Mouse (Mus musculus) right cerebral cortex, postnatal 10 days (tissue): ENCODE data around the gene Stk10.
"Not testable (repeated sequence)": the region's sequence is repeated elsewhere in the genome, so short reads cannot be mapped to it uniquely, and the experiment has no call there.

Source experiments
- DNase-seq, 2 experiments: peaks; one replicate each; pipeline ENCODE4 v3.0.0; 2021; ENCODE audit warnings: low spot score in 2 of 2

Stk10 gene

DNA sequence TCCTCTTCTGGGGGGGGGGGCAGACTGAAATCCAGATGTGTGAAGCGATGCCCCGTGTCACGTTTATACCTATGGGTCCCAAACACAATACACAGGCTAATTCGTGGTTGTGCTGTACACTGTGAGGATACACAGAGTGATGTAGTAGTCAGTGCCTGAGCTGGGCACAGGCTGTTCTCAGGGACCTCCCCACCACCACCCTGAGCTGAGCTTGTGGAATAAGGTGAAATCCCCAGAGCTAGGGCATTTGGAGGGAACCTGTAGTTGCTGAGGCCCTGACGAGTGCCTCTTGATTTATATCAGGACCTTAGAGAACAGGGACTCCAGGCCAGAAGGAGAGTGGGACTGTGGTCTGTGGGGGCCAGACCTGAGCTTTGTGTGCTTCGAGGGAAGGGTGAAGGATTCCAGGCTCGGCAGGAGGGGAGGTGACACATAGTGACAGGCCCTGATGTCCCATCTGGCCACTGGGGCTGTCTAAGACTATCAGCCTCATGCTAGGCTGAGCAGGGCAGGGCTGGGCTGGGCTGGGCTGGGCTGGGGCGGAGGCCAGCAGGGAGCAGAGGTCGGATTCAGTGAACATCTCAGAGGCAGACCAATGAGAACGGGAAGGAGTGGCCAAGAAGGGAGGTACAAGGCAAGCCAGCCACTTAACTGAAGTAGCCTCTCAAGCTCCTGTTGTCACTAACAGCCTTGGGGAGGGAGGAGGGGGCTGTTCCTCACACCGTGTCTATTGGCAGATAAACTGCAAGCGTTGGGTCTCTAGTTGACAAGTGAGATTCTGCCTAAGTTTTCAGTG, 68.6 kb downstream of the Stk10 start:
- DNase-seq = no peak

DNA sequence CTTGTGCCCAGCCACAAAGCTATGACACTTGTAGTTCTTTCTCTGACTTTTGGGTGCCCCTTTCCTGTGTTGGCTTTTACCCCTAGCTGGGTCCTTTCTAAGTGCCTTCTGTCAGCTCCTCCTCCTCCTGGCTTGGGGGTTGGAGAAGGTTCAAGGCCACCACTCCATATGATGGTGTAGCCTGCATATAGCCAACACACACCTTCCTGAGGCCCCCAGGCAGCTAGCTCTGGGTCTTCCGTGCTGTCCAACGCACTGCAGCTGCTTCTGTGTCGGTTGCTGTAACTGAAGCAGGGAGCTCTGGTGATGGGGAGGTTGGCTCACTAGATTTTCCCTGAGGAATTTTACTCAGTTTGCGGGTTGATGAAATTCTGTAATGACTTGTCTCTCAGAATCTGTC, 71.6 kb downstream of the Stk10 start:
- no peak for DNase-seq

DNA sequence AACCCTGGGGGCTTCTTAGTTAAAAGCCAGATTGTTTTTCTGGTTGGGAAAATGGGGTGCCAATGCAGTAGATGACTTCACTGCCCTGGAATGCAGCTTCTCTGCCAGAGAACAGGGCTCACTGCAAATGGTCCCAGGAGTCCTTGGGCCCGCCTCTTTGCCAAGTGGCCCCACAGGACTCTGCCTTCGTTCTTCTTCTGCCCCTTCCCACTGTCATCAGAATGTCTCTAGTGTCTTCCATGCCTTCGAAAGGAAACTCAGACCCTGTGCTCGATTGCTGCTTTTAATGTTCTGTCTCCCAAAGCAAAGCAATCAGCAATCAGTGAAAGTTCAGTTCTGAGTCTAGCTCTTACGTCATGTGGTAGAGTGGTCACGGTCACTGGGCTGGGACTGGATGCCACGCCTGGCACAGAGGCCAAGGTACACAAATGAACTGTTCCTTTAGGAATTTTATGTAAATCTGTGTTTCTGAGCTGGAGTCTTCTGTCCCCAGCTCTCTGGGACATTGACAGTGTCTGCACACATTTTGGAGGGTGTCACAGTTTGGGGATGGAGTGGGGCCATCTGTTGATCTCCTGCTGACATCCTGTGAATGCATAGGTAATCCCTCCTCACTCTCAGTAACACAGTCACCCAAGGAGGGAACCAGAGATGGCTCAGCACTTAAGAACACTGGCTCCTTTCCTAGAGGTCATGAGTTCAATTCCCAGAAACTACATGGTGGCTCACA, 72.2 kb downstream of the Stk10 start:
- no peak for DNase-seq

DNA sequence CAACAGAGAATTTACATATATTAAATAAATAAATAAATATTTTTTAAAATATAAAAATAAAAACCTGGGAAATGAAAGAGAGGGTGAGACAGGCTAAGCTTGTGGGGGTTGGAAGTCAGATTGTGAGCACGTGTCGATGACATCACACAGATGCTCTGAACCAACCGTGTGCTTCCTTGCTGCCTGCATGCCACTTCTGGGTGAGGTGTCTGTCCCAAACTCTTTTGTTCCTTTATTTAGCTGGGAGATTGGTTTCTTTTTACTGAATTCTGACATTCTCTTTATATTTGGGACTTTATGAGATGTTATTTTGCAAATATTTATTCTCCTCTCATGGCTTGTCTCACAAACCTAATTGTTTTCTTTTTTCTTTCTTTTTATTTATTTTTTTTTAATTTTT, 72.8 kb downstream of the Stk10 start:
- no peak for DNase-seq

DNA sequence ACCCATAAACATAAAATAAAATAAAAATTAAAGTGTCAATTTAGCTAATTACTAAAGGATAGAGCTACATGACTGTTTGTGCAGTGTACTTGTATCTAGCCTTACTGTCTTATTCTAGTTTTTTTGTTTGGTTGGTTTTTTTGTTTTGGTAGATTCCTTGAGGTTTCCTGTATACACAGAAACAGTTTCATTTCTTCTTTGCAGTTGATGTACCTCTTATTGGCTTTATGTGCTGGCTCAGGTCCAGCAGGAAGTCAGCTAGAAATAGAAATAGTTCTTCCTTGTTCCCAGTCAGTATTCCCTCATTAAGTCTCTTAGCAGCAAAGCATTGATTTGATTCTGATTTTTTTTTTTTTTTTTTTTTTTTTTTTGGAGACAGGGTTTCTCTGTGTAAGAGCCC, 74.2 kb downstream of the Stk10 start:
- no peak for DNase-seq

DNA sequence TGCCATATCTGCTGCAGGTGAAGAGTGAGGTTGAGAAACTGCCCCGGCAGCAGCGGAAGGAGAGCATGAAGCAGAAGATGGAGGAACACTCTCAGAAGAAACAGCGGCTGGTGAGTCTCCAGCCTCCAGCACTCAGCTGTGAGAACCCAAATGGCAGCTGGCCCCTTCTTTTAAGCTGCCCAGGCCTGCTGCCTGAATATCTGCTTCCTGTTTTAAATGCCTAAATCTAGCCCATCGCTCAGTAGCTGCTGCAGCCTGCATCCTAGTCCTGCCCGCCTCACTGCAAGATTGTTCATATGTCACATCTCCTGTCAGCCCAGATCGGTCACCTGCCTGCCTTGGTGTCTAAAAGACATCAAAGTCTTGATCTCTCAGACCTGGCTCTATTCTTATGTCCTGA, 77.5 kb downstream of the Stk10 start:
- peak in 1 of 2 experiments; percentile 53 for DNase-seq

DNA sequence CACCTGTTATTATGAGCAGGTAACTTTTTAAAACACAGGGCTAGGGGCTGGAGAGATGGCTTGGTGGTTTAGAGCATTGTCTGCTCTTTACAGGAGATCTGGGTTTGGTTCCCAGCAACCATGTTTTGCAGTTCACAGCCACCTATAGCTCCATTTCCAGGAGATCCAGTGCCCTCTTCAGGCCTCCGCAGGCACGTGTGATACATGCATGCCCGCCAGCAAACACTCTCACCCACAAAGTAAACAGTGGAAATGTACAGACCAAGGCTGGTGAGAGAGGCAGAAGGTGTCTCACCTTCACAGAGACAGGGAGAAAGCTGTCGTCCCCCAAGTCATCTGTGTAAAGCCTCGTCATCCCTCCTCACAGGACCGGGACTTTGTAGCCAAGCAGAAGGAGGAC, 79.2 kb downstream of the Stk10 start:
- DNase-seq = no peak

DNA sequence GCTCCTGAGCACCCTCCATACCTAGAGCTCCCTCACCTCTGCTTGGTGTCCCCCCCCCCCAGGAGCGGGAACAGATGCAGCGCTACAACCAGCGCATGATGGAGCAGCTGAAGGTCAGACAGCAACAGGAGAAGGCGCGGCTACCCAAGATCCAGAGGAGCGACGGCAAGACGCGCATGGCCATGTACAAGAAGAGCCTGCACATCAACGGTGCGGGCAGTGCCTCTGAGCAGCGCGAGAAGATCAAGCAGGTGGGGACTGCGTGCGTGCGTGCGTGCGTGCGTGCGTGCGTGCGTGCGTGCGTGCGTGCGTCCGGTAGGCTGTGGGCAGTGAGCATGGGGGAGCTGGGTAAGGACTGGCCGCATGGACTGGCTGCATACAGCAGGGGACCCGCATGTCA, 81.4 kb downstream of the Stk10 start:
- no peak for DNase-seq

DNA sequence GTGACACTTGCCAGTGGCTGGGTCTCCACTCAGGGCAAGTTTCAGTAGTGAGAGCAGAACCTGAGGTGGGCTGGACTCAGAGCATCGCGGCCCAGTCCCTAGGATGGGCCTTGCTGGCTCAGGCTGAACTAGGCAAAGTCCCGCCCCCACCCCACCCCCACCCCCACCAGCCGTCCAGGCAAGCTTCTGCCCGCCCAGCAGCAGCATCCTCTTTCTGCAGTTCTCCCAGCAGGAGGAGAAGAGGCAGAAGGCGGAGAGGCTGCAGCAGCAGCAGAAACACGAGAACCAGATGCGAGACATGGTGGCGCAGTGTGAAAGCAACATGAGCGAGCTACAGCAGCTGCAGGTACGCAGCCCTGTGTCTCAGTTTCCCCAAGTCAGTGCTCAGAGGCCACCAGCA, 82.5 kb downstream of the Stk10 start:
- DNase-seq = no peak

DNA sequence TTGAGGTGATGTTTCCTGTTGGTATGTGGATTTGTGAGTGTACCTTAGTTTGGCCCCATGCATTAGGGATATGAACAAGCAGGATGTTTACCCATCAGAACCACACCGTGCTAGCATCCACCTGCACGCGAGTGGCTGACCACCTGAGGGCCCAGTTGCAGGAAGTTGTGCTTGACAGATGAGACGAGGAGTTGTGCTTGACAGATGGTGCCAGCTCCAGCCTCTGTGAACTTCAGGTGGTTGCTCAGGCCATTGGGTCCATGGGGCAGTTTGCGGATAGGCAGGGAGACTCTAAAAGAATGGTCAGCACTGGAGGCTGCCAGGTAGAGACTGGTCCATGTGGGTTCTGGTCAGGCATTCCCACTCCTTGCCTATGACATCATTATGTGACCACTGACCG, 83.0 kb downstream of the Stk10 start:
- no peak for DNase-seq

DNA sequence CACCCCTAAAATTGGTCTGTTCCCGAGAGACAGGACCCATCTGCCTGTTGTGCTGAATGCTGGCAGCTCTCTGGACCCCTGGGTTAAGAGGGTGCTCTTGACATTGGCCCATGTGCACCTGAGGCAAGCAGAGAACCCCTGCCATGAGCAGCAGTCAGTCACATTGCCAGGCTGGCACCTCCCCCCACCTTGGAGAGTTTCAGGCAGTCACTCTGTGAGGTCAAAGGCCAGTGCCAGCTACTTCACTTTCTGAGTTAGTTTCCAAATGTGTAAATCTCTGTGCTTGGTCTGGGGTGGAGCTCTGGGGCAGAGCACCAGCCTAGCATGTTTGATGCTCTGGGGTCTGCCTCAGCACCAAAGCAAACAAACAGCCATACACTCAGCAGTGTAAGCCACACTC, 84.9 kb downstream of the Stk10 start:
- DNase-seq = no peak

DNA sequence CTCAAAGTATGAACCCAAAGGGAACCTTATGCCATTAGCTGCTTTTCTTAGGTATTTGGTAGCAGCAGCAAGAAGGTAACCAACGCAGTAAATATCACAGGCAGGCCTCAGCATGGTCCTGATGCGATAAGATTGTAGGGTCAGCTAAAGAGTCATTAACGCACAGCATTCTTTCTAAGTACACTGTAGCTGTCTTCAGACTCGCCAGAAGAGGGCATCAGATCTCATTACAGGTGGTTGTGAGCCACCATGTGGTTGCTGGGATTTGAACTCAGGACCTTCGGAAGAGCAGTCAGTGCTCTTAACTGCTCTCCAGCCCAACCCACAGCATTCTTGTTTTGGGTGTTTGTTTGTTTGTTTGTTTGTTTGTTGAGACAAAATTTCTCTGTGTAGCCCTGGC, 85.5 kb downstream of the Stk10 start:
- not testable (repeated sequence) for DNase-seq

DNA sequence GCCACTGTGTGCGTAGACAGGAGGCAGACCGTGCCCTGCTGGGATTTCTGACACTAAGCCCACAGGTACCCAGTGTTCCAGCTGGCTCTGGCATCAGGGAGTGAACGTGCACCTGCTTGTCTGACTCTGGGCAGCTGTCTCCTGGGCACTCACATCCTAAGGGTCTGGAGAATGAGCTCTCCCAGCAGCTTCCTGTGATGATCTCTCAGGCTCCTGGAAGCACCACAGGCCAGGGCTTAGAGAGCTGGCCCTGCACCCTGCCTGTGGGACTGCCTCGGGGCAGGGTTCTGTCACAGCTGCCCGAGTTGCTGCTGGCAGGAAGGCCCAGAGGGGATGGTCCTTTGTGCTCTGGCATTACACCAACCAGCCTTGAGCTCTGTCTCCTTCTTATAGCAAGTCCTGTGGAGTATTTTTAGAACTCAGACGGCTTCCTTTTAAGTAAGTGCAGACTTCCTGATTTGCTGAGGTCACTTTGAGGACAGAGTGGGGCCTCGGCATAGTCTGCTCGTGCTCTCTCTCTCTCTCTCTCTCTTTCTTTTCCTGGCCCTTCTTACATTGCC, 86.2 kb downstream of the Stk10 start:
- peak; percentile 67 to 78 for DNase-seq

DNA sequence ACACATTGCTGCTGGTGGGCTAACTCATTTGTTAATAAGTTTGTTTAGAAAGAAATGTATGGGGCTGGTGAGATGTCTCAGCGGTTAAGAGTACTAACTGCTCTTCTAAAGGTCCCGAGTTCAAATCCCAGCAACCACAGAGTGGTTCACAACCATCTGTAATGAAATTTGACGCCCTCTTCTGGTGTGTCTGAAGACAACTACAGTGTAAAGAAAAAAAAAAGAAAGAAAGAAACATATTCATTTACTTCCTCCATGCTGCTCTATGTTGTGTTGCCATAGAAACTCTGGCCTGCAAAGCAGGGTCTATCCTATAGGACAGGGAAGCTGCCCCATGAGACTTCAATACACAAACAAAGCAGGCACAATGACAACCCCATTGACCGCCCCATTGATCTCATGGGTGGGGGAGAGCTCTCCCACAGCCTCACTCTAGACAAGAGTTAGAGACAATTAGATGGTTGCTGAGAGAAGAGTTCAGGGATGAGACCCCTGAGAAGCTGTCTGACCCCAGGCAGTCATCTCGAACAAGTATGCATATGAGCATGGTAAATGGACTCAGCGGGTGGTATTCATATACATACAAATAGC, 86.9 kb downstream of the Stk10 start:
- DNase-seq = no peak

DNA sequence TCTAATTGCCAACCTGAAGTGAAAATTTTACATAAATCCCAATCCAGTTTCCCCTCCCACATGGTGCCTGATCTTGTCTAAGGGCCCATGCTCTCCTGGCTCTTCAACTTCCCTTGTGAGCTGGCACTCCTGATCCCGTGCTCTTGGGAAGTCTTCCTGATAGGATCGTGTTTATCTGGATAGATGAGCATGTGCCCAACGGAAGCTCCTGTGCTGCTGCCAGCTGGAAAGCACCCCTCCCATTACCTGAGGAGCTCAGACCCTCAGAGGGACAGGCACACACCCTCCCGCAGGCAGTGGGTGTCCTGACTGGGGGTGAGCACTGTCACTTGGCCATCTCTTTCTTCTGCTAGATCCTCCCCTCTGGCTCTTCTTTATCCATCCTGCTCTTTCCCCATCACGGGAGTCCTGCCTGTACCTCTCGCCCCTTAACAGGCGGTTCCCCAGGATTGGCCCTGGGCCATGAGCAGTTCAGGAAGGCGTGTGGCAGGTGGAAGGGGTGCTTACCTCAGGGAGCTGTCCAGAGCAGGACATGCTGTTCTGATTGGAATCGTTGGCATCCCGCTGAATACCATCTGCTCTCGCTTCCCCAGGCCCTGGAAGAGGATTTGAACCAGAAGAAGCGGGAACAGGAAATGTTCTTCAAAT, 88.8 kb downstream of the Stk10 start:
- no peak for DNase-seq

DNA sequence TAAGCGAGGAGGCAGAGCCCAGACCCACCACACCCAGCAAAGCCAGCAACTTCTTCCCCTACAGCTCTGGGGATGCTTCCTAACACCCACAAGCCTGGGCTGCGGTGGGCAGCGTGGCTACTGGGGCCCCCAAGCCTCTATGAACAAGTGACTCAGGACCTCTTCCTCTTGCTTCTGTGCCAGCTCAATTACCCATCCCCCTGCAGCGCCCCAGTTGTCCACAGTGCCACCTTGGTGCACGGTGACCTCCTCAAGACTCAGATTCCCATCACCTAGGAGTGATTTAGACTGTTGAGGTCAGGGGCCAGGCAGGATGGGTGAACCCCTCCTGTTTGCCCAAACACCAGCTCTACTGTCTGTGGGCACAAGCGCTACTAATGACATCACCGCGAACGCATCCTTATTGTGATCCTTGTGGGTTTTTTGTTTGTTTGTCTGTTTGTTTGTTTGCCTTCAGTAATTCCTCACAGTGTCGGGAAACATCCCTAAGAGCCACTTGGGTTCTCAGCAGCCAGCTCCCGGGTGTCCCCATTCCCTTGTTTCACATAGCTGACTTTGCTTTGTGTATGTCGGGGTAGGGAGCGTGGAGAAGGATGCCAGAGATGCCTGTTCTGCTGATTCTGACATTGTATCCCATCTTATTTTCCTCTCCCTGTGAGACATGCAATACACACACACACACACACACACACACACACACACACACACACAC, 89.5 kb downstream of the Stk10 start:
- no peak for DNase-seq

DNA sequence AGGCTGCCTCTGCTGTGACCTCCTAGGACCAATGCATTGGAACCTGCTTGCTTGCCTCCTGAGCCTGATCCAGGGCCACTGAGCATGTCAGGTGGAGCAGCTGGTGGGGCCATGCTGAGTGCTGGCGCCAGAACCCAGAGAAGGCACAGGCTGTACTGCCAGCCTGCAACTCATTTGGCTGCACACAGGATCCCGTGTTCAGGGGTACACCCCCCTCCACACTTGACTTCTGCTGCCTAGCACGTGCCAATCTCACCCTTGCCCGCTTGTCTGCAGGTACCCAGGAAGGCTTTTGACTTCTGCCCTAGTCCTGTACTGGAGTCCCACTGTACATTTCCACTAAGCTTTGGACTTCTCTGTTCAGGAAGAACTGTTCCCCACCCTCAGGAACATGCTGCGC, 90.1 kb downstream of the Stk10 start:
- DNase-seq = no peak

DNA sequence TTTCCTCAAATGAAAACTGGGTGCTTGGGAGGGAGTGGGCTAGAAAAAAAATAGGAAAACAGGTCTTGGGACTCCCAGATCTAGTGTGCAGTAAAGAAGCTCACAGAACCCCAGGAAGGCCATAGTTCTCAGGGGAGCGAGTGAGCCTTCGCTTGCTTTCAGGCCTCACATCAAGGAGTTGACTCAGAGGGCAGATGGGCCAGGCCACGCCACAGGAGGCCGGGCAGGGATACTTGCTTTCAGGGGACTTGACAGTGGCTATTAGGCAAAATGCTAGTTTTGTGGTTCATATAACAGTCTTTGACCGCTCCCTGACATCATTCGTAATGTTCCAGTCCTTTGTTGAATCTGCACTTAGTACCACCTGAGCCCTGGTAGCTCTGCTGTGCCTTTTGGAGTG, 90.8 kb downstream of the Stk10 start:
- DNase-seq = no peak

DNA sequence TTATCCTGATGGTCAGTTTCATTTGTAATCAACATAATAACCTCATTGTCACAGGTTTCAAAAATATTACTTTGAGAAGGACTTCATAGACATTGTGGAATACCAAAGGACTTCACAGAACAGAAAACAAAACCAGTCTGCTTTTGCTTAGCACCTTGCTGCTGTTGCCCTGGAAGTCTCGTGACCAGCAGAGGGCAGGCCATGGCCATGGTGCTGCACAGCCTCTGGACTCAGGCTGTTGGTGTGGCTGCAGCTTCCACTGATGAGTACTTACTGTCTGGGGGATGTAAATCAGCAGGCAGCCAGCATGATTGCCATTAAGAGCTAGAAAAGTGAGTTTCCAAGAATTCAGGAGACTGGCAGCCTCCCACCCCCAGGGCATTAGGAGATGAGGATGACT, 92.6 kb downstream of the Stk10 start:
- DNase-seq = peak; percentile 61 to 72

DNA sequence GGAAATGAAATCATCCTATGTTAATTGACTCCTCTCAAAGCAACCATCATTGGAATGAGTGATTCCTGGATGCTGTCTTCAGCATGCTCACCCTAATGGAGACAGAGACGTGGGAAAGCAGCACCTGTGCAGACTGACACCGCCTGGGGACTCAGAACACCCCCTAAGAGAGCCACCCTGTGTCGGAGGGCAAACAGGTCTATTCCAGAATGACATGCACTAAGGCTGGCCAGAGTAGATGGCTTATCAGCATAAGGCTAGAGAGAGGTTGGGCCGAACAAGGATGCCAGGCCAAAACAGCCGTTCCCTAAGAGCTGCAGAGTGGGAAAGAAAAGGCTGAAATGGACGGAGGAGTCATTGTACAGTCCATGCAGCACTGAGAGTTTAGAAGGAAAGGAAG, 93.0 kb downstream of the Stk10 start:
- DNase-seq = no peak

DNA sequence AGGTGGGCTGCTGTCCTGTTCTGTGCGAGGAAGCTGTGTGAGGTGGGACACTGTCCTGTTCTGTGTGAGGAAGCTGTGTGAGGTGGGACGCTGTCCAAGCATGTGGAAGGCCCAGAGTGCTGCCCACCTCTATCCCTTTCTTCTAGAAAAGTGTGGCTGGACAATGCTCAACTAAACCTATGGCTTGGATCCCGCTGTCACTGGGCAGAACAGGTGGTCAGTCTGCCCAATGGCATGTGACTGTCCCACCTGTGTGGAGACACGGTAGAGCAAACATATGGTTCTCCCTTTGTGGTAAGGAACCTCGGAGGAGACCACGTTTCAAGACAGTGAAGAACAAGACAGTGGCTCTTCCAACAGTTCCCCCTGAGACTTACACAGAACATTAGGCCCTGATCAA, 94.8 kb downstream of the Stk10 start:
- no peak for DNase-seq
